Mouse (Mus musculus): ENCODE measurements around the gene Chd9. TPM values are rescaled to one million over a fixed set of nuclear protein-coding genes. Genes with fewer than 3 reads are reported as not detected.

Gene Chd9
- polyA plus RNA-seq, 1 experiment: 68.2 TPM

DNA sequence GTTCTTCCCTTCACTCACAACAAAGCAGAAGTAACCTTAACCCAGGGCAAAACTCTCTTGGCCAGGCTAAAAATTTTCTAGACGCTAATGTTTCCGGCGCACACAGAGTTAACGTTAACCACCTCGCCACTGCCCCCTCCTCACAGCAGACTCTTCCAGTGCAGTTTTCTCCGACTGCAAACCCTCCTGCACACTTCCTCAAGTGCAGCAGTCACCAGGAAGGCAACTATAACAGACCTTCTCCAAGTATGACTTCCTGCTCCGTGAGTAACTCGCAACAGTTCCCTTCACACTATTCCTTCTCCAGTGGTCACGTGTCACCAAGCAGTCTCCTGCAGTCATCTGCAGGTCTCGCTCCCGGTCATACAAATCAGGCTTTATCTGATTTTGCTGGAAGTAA is 104.8 kb downstream of the Chd9 start:
- Histone ChIP-seq H3K27me3 (ENCODE audit: control insufficient read depth, insufficient read depth, low read length) (no peaks in the 10 kb centered on the region), H3K4me3 (ENCODE audit: extremely low read depth, insufficient read depth, insufficient read length) (no peak overlapping the region), H3K27ac (ENCODE audit: insufficient read depth, low read length) (no peak overlapping the region), H3K36me3 (ENCODE audit: control insufficient read depth, insufficient read depth, low read length) (peaks cover 5% of the 10 kb centered on the region; the same call in 1 of the 2 replicates), H3K4me1 (ENCODE audit: control insufficient read depth, insufficient read depth, insufficient read length) (no peaks in the 10 kb centered on the region; the same call in 1 of the 2 replicates)
- DNase-seq (ENCODE audit: low read depth in 1 of 2, low spot score in 2 of 2): no peak
- TF ChIP-seq POLR2A (IDR thresholded peaks at IDR 0.05; ENCODE audit: low read depth, low read length) (no peak), CTCF (IDR thresholded peaks at IDR 0.05; ENCODE audit: extremely low read depth, insufficient read depth, insufficient read length, insufficient replicate concordance) (no peak)
- 32% methylated on average over 11 of the region's 11 CpGs for WGBS

DNA sequence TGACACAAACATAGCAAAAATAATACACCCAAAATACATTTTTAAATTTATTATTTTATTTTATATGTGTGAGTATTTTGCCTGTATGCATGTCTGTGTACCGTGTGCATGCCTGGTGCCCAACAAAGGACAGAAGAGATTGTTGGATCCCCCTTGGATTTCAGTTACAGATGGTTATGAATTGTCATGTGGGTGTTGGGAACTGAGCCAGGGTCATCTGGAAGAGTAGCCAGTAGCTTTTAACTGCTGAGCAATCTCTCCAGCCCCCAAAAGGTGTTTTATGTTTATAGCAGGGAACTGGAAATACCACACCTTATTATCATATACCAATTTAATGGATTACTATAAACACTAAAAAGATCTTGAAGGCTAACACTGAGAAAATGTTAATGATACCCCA is 106.6 kb downstream of the Chd9 start:
- no peak for TF ChIP-seq CTCF (IDR thresholded peaks at IDR 0.05; ENCODE audit: extremely low read depth, insufficient read depth, insufficient read length, insufficient replicate concordance)
- no peak for TF ChIP-seq POLR2A (IDR thresholded peaks at IDR 0.05; ENCODE audit: low read depth, low read length)
- Histone ChIP-seq H3K4me1 (ENCODE audit: control insufficient read depth, insufficient read depth, insufficient read length) (no peaks in the 10 kb centered on the region; the same call in 1 of the 2 replicates), H3K27ac (ENCODE audit: insufficient read depth, low read length) (no peak overlapping the region), H3K4me3 (ENCODE audit: extremely low read depth, insufficient read depth, insufficient read length) (no peak overlapping the region), H3K36me3 (ENCODE audit: control insufficient read depth, insufficient read depth, low read length) (peaks cover 5% of the 10 kb centered on the region; the same call in 1 of the 2 replicates), H3K27me3 (ENCODE audit: control insufficient read depth, insufficient read depth, low read length) (no peaks in the 10 kb centered on the region)
- WGBS: 86% methylated on average over 1 of the region's 1 CpGs
- DNase-seq (ENCODE audit: low read depth in 1 of 2, low spot score in 2 of 2): no peak

DNA sequence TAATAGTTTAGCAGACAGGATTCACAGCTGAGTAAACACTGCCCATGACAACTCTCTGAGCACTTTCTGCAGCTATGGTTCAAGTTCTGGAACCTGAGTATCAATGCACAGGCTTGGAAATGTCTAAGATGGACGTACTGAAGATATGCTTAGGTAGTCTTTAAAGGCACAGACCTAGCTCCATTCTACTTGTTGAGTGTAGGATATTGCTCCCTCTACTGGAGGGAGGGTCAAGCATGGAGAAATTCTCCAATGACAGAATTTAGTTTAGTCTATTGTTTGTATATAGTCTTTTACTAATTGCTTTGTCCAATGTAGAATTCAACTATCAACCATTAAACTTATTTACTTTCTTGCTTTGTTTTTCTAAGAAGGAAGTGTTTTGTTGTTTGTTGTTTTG is 108.7 kb downstream of the Chd9 start:
- peaks cover 7% of the 10 kb centered on the region; the same call in 1 of the 2 replicates for H3K36me3 ChIP-seq (ENCODE audit: control insufficient read depth, insufficient read depth, low read length)

DNA sequence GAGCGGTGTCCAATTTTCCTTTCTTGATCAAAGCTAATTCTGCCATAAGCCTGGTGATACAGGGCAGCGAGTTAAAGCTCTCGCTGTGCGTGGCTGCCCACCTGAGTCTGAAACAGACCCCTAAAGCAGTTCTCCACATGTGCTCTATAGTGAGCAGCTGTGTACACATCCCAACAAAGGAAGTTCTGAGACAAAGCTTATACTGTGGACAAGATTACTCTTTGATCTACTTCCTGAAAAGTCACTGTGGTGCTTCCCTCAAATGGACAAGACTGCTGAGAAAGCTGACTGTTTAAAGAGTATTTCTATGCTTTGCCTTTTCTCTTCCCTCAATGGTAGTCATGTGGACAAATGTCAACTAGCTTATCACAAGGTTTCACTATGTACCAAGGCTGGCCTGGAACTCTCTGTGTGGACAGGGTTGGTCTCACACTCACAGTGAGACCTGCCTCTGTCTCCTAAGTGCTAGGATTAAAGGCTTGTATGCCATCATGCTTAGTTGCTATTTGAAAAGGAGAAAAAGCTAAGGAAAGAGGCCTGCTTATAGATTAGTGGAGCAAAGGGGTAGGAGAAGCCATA is 110.3 kb downstream of the Chd9 start:
- no peak overlapping the region for H3K4me3 ChIP-seq (ENCODE audit: extremely low read depth, insufficient read depth, insufficient read length)
- peaks cover 2% of the 10 kb centered on the region; the same call in 1 of the 2 replicates for H3K4me1 ChIP-seq (ENCODE audit: control insufficient read depth, insufficient read depth, insufficient read length)
- H3K36me3 ChIP-seq (ENCODE audit: control insufficient read depth, insufficient read depth, low read length): peaks cover 7% of the 10 kb centered on the region; the same call in 1 of the 2 replicates
- DNase-seq (ENCODE audit: low read depth in 1 of 2, low spot score in 2 of 2): no peak
- 63% methylated on average over 4 of the region's 4 CpGs for WGBS
- no peaks in the 10 kb centered on the region for H3K27me3 ChIP-seq (ENCODE audit: control insufficient read depth, insufficient read depth, low read length)
- no peak overlapping the region for H3K27ac ChIP-seq (ENCODE audit: insufficient read depth, low read length)
- no peak for TF ChIP-seq CTCF (IDR thresholded peaks at IDR 0.05; ENCODE audit: extremely low read depth, insufficient read depth, insufficient read length, insufficient replicate concordance)

More for the DNA sequence above, 108.7 kb downstream of the Chd9 start:
- WGBS: 37% methylated on average over 1 of the region's 1 CpGs
- no peak overlapping the region for H3K4me3 ChIP-seq (ENCODE audit: extremely low read depth, insufficient read depth, insufficient read length)
- H3K27me3 ChIP-seq (ENCODE audit: control insufficient read depth, insufficient read depth, low read length): no peaks in the 10 kb centered on the region
- no peak overlapping the region for H3K27ac ChIP-seq (ENCODE audit: insufficient read depth, low read length)
- DNase-seq (ENCODE audit: low read depth in 1 of 2, low spot score in 2 of 2): peak in 1 of 2 experiments; percentile 30
- TF ChIP-seq CTCF (IDR thresholded peaks at IDR 0.05; ENCODE audit: extremely low read depth, insufficient read depth, insufficient read length, insufficient replicate concordance): no peak
- no peak for TF ChIP-seq POLR2A (IDR thresholded peaks at IDR 0.05; ENCODE audit: low read depth, low read length)
- H3K4me1 ChIP-seq (ENCODE audit: control insufficient read depth, insufficient read depth, insufficient read length): peaks cover 2% of the 10 kb centered on the region; the same call in 1 of the 2 replicates

DNA sequence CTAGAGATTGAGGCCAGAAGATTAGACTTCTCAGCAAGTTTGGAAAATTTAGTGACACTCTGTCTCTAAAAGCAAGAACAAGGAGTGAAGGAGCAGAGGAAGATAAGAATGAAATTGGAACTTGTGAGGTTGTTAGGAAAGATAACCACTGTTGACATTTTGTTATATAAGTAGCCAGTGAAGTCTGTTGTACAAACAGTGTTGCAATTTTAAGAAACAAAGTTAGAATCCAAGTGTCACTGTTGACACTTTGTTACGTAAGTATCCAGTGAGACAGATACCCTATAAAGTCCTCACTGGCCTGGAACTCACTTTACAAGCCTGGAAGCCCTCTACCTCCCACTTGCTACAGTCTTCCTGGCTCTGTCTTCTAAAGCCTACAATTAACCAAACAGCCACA is 111.7 kb downstream of the Chd9 start:
- Histone ChIP-seq H3K36me3 (ENCODE audit: control insufficient read depth, insufficient read depth, low read length) (peaks cover 3% of the 10 kb centered on the region; the same call in 1 of the 2 replicates), H3K27me3 (ENCODE audit: control insufficient read depth, insufficient read depth, low read length) (no peaks in the 10 kb centered on the region), H3K4me3 (ENCODE audit: extremely low read depth, insufficient read depth, insufficient read length) (no peak overlapping the region), H3K27ac (ENCODE audit: insufficient read depth, low read length) (no peak overlapping the region), H3K4me1 (ENCODE audit: control insufficient read depth, insufficient read depth, insufficient read length) (peaks cover 2% of the 10 kb centered on the region; the same call in 1 of the 2 replicates)
- TF ChIP-seq CTCF (IDR thresholded peaks at IDR 0.05; ENCODE audit: extremely low read depth, insufficient read depth, insufficient read length, insufficient replicate concordance) (no peak), POLR2A (IDR thresholded peaks at IDR 0.05; ENCODE audit: low read depth, low read length) (no peak)
- no peak for DNase-seq (ENCODE audit: low read depth in 1 of 2, low spot score in 2 of 2)
- WGBS: 96% methylated on average over 1 of the region's 1 CpGs

DNA sequence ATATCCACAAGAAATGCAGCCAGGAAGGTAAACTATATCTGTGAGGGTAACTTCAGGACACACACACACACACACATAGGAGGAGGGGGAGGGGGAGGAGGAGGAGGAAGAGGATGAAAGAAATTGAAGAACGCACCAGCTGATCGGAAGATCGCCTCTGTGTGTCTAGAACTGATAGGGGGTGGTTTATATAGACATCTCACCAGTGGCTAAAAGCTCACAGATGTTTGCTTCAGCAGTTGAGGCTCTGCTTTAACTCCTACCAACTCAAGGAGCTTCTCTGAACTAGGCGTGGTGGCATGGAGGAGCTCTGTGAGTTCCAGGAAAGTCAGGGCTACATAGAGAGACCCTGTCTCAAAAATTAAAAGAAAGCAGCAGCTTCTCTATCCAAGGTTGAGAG is 115.6 kb downstream of the Chd9 start:
- H3K4me3 ChIP-seq (ENCODE audit: extremely low read depth, insufficient read depth, insufficient read length): no peak overlapping the region
- TF ChIP-seq POLR2A (IDR thresholded peaks at IDR 0.05; ENCODE audit: low read depth, low read length) (no peak), CTCF (IDR thresholded peaks at IDR 0.05; ENCODE audit: extremely low read depth, insufficient read depth, insufficient read length, insufficient replicate concordance) (no peak)
- peaks cover 2% of the 10 kb centered on the region; the same call in 1 of the 2 replicates for H3K36me3 ChIP-seq (ENCODE audit: control insufficient read depth, insufficient read depth, low read length)
- H3K27me3 ChIP-seq (ENCODE audit: control insufficient read depth, insufficient read depth, low read length): no peaks in the 10 kb centered on the region
- no peak for DNase-seq (ENCODE audit: low read depth in 1 of 2, low spot score in 2 of 2)
- 89% methylated on average over 4 of the region's 4 CpGs for WGBS
- peaks cover 2% of the 10 kb centered on the region; the same call in 1 of the 2 replicates for H3K4me1 ChIP-seq (ENCODE audit: control insufficient read depth, insufficient read depth, insufficient read length)
- H3K27ac ChIP-seq (ENCODE audit: insufficient read depth, low read length): no peak overlapping the region

All from spleen, adult 2 months (tissue).